ENCODE assay signal across 8 mouse cellular contexts in the genomic region with DNA sequence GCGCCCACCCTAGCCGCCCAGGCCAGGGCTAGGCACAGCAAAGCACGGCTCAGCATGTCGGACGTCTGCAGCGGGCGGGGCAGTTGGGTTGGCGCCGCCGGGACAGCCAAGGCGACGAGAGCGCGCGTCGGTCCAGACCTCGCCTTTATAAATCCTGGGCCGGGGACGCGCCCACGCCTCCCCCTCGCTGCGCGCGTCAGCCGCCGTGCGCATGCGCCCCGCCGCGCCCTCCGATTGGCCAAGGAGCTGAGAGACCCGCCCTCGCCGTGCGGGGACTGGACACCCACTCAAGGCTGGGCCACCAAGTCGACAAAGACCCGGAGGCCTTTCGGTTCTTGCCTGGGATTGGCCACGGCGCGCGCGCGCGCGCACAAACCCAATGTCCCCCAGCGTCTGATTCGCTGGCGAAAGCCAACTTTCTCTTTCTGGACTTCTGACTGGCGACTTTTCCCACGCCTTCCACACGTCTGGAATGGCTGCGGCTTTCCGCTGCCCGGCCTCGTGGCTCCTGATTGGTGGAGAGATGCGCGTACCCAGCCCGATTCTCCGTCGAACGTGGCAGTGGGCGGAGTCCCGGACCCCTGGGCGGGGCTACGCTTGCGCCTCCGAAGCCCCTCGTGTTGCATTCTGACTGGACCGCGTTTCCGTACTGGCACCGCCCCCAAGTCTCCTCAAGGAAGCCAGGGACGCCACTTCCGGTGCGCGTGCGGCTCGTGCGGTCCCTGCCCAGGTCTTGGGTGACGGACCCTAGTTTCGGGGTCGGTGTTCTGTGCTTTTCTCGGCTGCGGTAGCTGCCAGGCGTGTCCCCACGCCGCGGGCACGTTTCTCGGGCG. TPM values are rescaled to one million over a fixed set of nuclear protein-coding genes. Genes with fewer than 3 reads are reported as not detected.
DNase-seq lines count a peak whose midpoint lies in the region; ATAC-seq and TF ChIP-seq lines count a peak whose summit lies in the region.

TSS of gene P4hb (minus strand) at position 502 of the 833 bp plus-strand sequence.

- H3K36me3 ChIP-seq in hindbrain, embryonic 13.5 days: peaks cover 40% of the 10 kb centered on the region

- in situ Hi-C loops in Patski (cut with MboI; ENCODE audit: low pct_unique_long_range_greater_than_20kb): no loop called here

- CTCF ChIA-PET in Patski (lab: Charles Lee): interaction anchor here (1.0 to 2.1 kb wide), 4 partner anchors 10 to 65 kb away, joined by 3 to 6 read pairs (median 5); no protein-coding TSS in a partner anchor

- peaks cover 28% of the 10 kb centered on the region for H3K4me1 ChIP-seq in hindbrain, embryonic 13.5 days (replicated peaks)

- H3K9me3 ChIP-seq in hindbrain, embryonic 13.5 days: no peaks in the 10 kb centered on the region

- POLR2A ChIA-PET in Patski (lab: Charles Lee): interaction anchor here (0.5 to 4.4 kb wide), 14 partner anchors 7 to 104 kb away, joined by 3 to 20 read pairs (median 5); partner anchors contain the start of genes Mcrip1, Ppp1r27 and Slc25a10

- H3K27ac ChIP-seq in hindbrain, embryonic 13.5 days: peak within 1 kb of the TSS; percentile 89

- ATAC-seq in Patski: peak; percentile 91
- peak; percentile 97 for ATAC-seq in hindbrain, embryonic 13.5 days (ENCODE audit: low FRiP score)

- WGBS in hindbrain, embryonic 13.5 days: under 1% methylated on average over 94 of the region's 94 CpGs

- peak within 1 kb of the TSS; percentile 96 for H3K4me3 ChIP-seq in hindbrain, embryonic 13.5 days

- TF ChIP-seq CTCF in Patski (IDR thresholded peaks at IDR 0.05): no peak

- peak; percentile 99 for DNase-seq in Patski (ENCODE audit: low read depth, low spot score)
- peak; percentile 100 for DNase-seq in cerebellum, postnatal 14 days
- DNase-seq in frontal cortex, postnatal 14 days (ENCODE audit: low spot score in 2 of 2): peak; percentile 100
- peak; percentile 96 to 97 for DNase-seq in layer of hippocampus, postnatal 25 days (ENCODE audit: extremely low spot score in 1 of 2, low spot score in 1 of 2)
- DNase-seq in lung, postnatal 25 days (ENCODE audit: low spot score): peak; percentile 100
- peak; percentile 100 for DNase-seq in retina, embryonic 14.5 days (ENCODE audit: low spot score)
- DNase-seq in thymus, postnatal 4 days: peak; percentile 99

- H3K4me2 ChIP-seq in hindbrain, embryonic 13.5 days: peak within 1 kb of the TSS; percentile 91

- no peaks in the 10 kb centered on the region for H3K27me3 ChIP-seq in Patski
- no peaks in the 10 kb centered on the region for H3K27me3 ChIP-seq in hindbrain, embryonic 13.5 days

- H3K9ac ChIP-seq in hindbrain, embryonic 13.5 days: peak within 1 kb of the TSS; percentile 95

RNA-seq across cellular contexts. Expression of gene P4hb, which starts in this region (rescaled TPM):
- 661 TPM for polyA plus RNA-seq in Patski (2021)
- polyA plus RNA-seq in hindbrain, embryonic 13.5 days (2015; fragmentation: Nextera tagmentation; extraction: Ambion mirVana): 289 and 294 TPM in 2 replicates
- 100 to 1,000 TPM; 127 to 136 TPM for total RNA-seq in layer of hippocampus, postnatal 25 days (2021)

Comparison
In these comparisons a context has a peak if more than half of its experiments do, and no peak if none do; other contexts are left out.
1. Peak in every context shown above with its lines: DNase-seq, ATAC-seq, H3K4me3 ChIP-seq and H3K27ac ChIP-seq.